Mouse (Mus musculus) retina, postnatal 1 day (tissue): Measurements from ENCODE around the gene Sec23b.
A peak's percentile ranks its signal among the peaks of the same experiment; 100 is the strongest.
"Not testable (repeated sequence)": the region's sequence is repeated elsewhere in the genome, so short reads cannot be mapped to it uniquely, and the experiment has no call there.

Experiments
- DNase-seq: peaks from one replicate; pipeline ENCODE4 v3.0.0-alpha.2; 2012

Gene Sec23b

GRCm38 (mm10) chr2:144555820-144556552, at the start of gene Sec23b:
Sec23b (plus strand) TSS chr2:144556229.
- DNase-seq, result peak; percentile 99

GRCm38 (mm10) chr2:144514619-144515018, 41.4 kb upstream of the Sec23b start:
- no peak for DNase-seq

- peak; percentile 90 for DNase-seq
Measured at GRCm38 (mm10) chr2:144519772-144520171, 36.3 kb upstream of the Sec23b start.

GRCm38 (mm10) chr2:144525856-144526255, 30.2 kb upstream of the Sec23b start:
- peak; percentile 29 for DNase-seq

GRCm38 (mm10) chr2:144526981-144527820, 28.8 kb upstream of the Sec23b start, which contains the start of the genes Dzank1 and Polr3f:
Dzank1 (minus strand) TSS chr2:144527414.
Polr3f (plus strand) TSS chr2:144527718.
- peak; percentile 98 for DNase-seq

- no peak for DNase-seq
Measured at GRCm38 (mm10) chr2:144527821-144528174, 28.2 kb upstream of the Sec23b start.

GRCm38 (mm10) chr2:144537123-144537522, 18.9 kb upstream of the Sec23b start:
- DNase-seq, result no peak

GRCm38 (mm10) chr2:144541246-144541645, 14.8 kb upstream of the Sec23b start:
- DNase-seq, result peak; percentile 9

GRCm38 (mm10) chr2:144543670-144544069, 12.4 kb upstream of the Sec23b start:
- no peak for DNase-seq

GRCm38 (mm10) chr2:144544630-144545029, 11.4 kb upstream of the Sec23b start:
- DNase-seq, result no peak

GRCm38 (mm10) chr2:144545061-144545460, 11.0 kb upstream of the Sec23b start:
- no peak for DNase-seq

- DNase-seq, result no peak
Measured at GRCm38 (mm10) chr2:144545481-144545880, 10.5 kb upstream of the Sec23b start.

GRCm38 (mm10) chr2:144547559-144547958, 8.5 kb upstream of the Sec23b start:
- no peak for DNase-seq

GRCm38 (mm10) chr2:144550529-144550928, 5.5 kb upstream of the Sec23b start, which contains the start of gene Rbbp9:
Rbbp9 (minus strand) TSS chr2:144550869.
- DNase-seq, result peak; percentile 89

GRCm38 (mm10) chr2:144553905-144554304, 2.1 kb upstream of the Sec23b start:
- no peak for DNase-seq

- no peak for DNase-seq
Measured at GRCm38 (mm10) chr2:144555286-144555819, 676 bp upstream of the Sec23b start.

GRCm38 (mm10) chr2:144588723-144589122, 32.7 kb downstream of the Sec23b start:
- DNase-seq, result no peak

GRCm38 (mm10) chr2:144593036-144593435, 37.0 kb downstream of the Sec23b start:
- DNase-seq, result not testable (repeated sequence)

- DNase-seq, result peak; percentile 91
Measured at GRCm38 (mm10) chr2:144593951-144594651, 38.1 kb downstream of the Sec23b start, which contains the start of gene Smim26. Smim26 (plus strand) TSS chr2:144594054.

- DNase-seq, result no peak
Measured at GRCm38 (mm10) chr2:144598006-144598405, 42.0 kb downstream of the Sec23b start.

- DNase-seq, result peak; percentile 91
Measured at GRCm38 (mm10) chr2:144599831-144600687, 44.0 kb downstream of the Sec23b start, which contains the start of gene Dtd1. Dtd1 (plus strand) TSS chr2:144599897.

GRCm38 (mm10) chr2:144601576-144601975, 45.5 kb downstream of the Sec23b start:
- no peak for DNase-seq
